Mouse (Mus musculus) forebrain, embryonic 15.5 days (tissue): ENCODE data around the gene Mtfr2. TPM values are rescaled to one million over a fixed set of nuclear protein-coding genes. Genes with fewer than 3 reads are reported as not detected.

Experiments used
- ATAC-seq: fragments of 200-750 bp; cut with Nextera tagmentation; replicated peaks from 2 replicates; pipeline ENCODE4 v1.8.0; 2017; ENCODE audit warnings: mild to moderate bottlenecking, moderate TSS enrichment, moderate library complexity
- H3K27ac ChIP-seq: fragments of 300-500 bp; sonication (generic); replicated peaks from 2 replicates; pipeline ENCODE4 v1.5.1; 2015; ENCODE audit warnings: mild to moderate bottlenecking, inconsistent platforms
- H3K27me3 ChIP-seq: fragments of 300-500 bp; sonication (generic); 2 replicates; pipeline ENCODE4 v1.6.1; 2015; ENCODE audit warnings: inconsistent platforms
- H3K36me3 ChIP-seq: fragments of 300-500 bp; sonication (generic); 2 replicates; pipeline ENCODE4 v1.6.1; 2015; ENCODE audit warnings: mild to moderate bottlenecking, inconsistent platforms
- H3K4me1 ChIP-seq: fragments of 300-500 bp; sonication (generic); 2 replicates; pipeline ENCODE4 v1.6.1; 2015; ENCODE audit warnings: inconsistent platforms
- H3K4me2 ChIP-seq: fragments of 300-500 bp; sonication (generic); replicated peaks from 2 replicates; pipeline ENCODE4 v1.6.1; 2015; ENCODE audit warnings: mild to moderate bottlenecking, inconsistent platforms
- H3K4me3 ChIP-seq: fragments of 300-500 bp; sonication (generic); 2 replicates; pipeline ENCODE4 v1.5.1; 2015; ENCODE audit warnings: mild to moderate bottlenecking, inconsistent platforms
- H3K9ac ChIP-seq: fragments of 300-500 bp; sonication (generic); replicated peaks from 2 replicates; pipeline ENCODE4 v1.6.1; 2015; ENCODE audit warnings: mild to moderate bottlenecking, inconsistent platforms
- H3K9me3 ChIP-seq: fragments of 300-500 bp; sonication (generic); 2 replicates; pipeline ENCODE4 v1.6.1; 2016; ENCODE audit warnings: inconsistent platforms
- WGBS: fragments of 180-500 bp; shearing (Covaris S2); methylation state at CpG from one replicate; pipeline ENCODE4 v1.1.7; 2015; ENCODE audit warnings: mixed read lengths; 5-methylcytosine and 5-hydroxymethylcytosine counted together
- polyA plus RNA-seq: library from polyadenylated mRNA; unstranded; fragments of >200 nt; fragmentation: Nextera tagmentation; extraction: Ambion mirVana; gene quantifications from 2 replicates; pipeline ENCODE4 v1.2.1, GENCODE M21; 2015

Mtfr2 gene
- polyA plus RNA-seq, 1 experiment from 2014 or later, result 1.3 TPM

GRCm38 (mm10) chr10:20390568-20390967 is 43.0 kb downstream of the Mtfr2 start:
- no peaks in the 10 kb centered on the region for H3K27me3 ChIP-seq
- no peak overlapping the region for H3K4me3 ChIP-seq
- H3K4me2 ChIP-seq, result no peak overlapping the region
- H3K4me1 ChIP-seq, result no peaks in the 10 kb centered on the region
- 69% methylated on average over 3 of the region's 3 CpGs for WGBS
- H3K9me3 ChIP-seq, result no peaks in the 10 kb centered on the region
- no peak overlapping the region for H3K27ac ChIP-seq
- no peak for ATAC-seq
- no peaks in the 10 kb centered on the region for H3K36me3 ChIP-seq
- no peak overlapping the region for H3K9ac ChIP-seq

- Histone ChIP-seq H3K27me3 (no peaks in the 10 kb centered on the region), H3K9ac (no peak overlapping the region), H3K27ac (no peak overlapping the region), H3K4me3 (no peak overlapping the region), H3K9me3 (no peaks in the 10 kb centered on the region), H3K36me3 (no peaks in the 10 kb centered on the region), H3K4me2 (no peak overlapping the region), H3K4me1 (no peaks in the 10 kb centered on the region)
- 77% methylated on average over 5 of the region's 5 CpGs for WGBS
- ATAC-seq, result no peak
Observed at GRCm38 (mm10) chr10:20394815-20395214, 47.2 kb downstream of the Mtfr2 start.

DNA sequence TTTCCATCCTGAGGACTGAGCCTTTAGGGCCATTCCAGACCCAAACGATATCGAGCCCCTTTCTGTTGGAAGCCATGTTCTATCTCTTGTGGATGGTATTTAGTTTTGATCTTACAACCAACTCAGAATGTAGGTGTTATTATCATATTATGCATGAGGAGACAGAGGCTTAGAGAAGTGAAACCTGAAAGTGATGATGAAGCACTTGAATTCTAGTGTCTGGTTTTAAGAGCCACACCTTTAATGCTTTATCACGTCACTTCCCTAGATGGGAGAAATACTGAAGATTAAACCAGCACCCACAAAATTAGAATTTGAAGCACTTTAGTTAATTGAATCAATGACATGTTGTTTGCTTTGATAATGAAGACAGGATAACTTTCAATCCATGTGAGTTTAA is 48.2 kb downstream of the Mtfr2 start:
- Histone ChIP-seq H3K4me2 (no peak overlapping the region), H3K27me3 (no peaks in the 10 kb centered on the region), H3K4me3 (no peak overlapping the region), H3K36me3 (no peaks in the 10 kb centered on the region), H3K9me3 (no peaks in the 10 kb centered on the region), H3K9ac (no peak overlapping the region), H3K4me1 (no peaks in the 10 kb centered on the region), H3K27ac (no peak overlapping the region)
- 93% methylated on average over 3 of the region's 3 CpGs for WGBS
- ATAC-seq, result no peak

GRCm38 (mm10) chr10:20398224-20398623 is 50.7 kb downstream of the Mtfr2 start:
- Histone ChIP-seq H3K9me3 (no peaks in the 10 kb centered on the region), H3K27me3 (no peaks in the 10 kb centered on the region), H3K4me2 (no peak overlapping the region), H3K27ac (no peak overlapping the region), H3K4me3 (no peak overlapping the region), H3K36me3 (no peaks in the 10 kb centered on the region), H3K4me1 (no peaks in the 10 kb centered on the region), H3K9ac (no peak overlapping the region)
- 69% methylated on average over 6 of the region's 6 CpGs for WGBS
- no peak for ATAC-seq

DNA sequence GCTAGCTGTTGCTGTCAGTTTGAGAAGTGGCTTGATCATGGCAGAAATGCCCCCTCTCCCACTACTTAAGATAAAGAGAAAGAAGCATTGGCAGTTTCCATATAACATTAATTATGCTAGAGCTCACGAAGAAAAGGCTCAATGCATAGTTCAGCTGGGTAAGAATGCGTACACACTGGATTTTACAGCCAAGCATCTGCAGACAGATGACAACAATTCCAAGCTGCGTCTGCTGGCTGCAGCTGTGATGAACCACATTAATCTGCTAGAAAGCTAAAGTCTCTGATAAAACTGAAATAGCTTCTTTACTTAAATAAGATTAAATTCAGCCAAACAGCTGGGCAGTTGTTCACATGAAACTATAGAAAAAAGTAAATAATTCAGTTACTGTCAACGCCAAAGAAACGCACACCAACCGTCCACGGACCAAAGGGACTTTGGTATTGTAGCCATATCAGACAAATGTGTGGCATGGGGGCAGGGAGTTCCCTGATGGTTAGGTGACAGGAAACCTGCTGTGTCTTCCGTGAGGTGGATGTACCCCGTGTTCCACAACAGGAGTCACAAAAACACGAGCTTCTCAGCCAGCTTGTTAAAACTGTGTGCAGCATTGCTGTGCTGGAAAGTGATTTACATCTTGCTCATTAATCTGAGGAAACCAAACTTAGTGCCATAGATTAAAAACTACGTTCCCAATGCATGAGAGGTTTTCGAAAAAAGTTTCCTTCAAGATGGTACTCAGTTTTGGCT is 51.2 kb downstream of the Mtfr2 start:
- H3K27me3 ChIP-seq, result no peaks in the 10 kb centered on the region
- ATAC-seq, result 0 out of 2 replicates have a peak, but pooled peaks have one; percentile 8
- no peak overlapping the region for H3K9ac ChIP-seq
- H3K4me2 ChIP-seq, result no peak overlapping the region
- no peaks in the 10 kb centered on the region for H3K4me1 ChIP-seq
- no peak overlapping the region for H3K4me3 ChIP-seq
- H3K27ac ChIP-seq, result no peak overlapping the region
- H3K9me3 ChIP-seq, result no peaks in the 10 kb centered on the region
- no peaks in the 10 kb centered on the region for H3K36me3 ChIP-seq
- 57% methylated on average over 12 of the region's 12 CpGs for WGBS

- H3K4me3 ChIP-seq, result no peak overlapping the region
- H3K9ac ChIP-seq, result no peak overlapping the region
- ATAC-seq, result no peak; the same call in 1 of the 2 replicates
- 76% methylated on average over 15 of the region's 15 CpGs for WGBS
- no peaks in the 10 kb centered on the region for H3K4me1 ChIP-seq
- H3K9me3 ChIP-seq, result no peaks in the 10 kb centered on the region
- 0 out of 2 replicates have a peak overlapping the region, but pooled peaks have one; percentile 10 for H3K4me2 ChIP-seq
- H3K36me3 ChIP-seq, result no peaks in the 10 kb centered on the region
- no peak overlapping the region for H3K27ac ChIP-seq
- no peaks in the 10 kb centered on the region for H3K27me3 ChIP-seq
Observed at GRCm38 (mm10) chr10:20400406-20400805, 52.8 kb downstream of the Mtfr2 start.

GRCm38 (mm10) chr10:20402941-20403340 is 55.4 kb downstream of the Mtfr2 start:
- Histone ChIP-seq H3K36me3 (no peaks in the 10 kb centered on the region), H3K4me1 (no peaks in the 10 kb centered on the region), H3K4me3 (no peak overlapping the region), H3K27me3 (no peaks in the 10 kb centered on the region), H3K9me3 (no peaks in the 10 kb centered on the region), H3K9ac (no peak overlapping the region), H3K4me2 (no peak overlapping the region), H3K27ac (no peak overlapping the region)
- WGBS, result 86% methylated on average over 5 of the region's 5 CpGs
- ATAC-seq, result no peak

GRCm38 (mm10) chr10:20405471-20405870 is 57.9 kb downstream of the Mtfr2 start:
- H3K36me3 ChIP-seq, result no peaks in the 10 kb centered on the region
- H3K27ac ChIP-seq, result no peak overlapping the region
- 86% methylated on average over 2 of the region's 2 CpGs for WGBS
- no peak overlapping the region for H3K4me3 ChIP-seq
- H3K4me1 ChIP-seq, result no peaks in the 10 kb centered on the region
- peak; percentile 75 for ATAC-seq
- H3K9me3 ChIP-seq, result no peaks in the 10 kb centered on the region
- no peaks in the 10 kb centered on the region for H3K27me3 ChIP-seq
- no peak overlapping the region for H3K9ac ChIP-seq
- H3K4me2 ChIP-seq, result no peak overlapping the region

GRCm38 (mm10) chr10:20408336-20408735 is 60.8 kb downstream of the Mtfr2 start:
- H3K4me1 ChIP-seq, result no peaks in the 10 kb centered on the region
- no peak overlapping the region for H3K4me3 ChIP-seq
- H3K9me3 ChIP-seq, result no peaks in the 10 kb centered on the region
- no peaks in the 10 kb centered on the region for H3K36me3 ChIP-seq
- H3K27me3 ChIP-seq, result no peaks in the 10 kb centered on the region
- no peak for ATAC-seq
- H3K9ac ChIP-seq, result no peak overlapping the region
- no peak overlapping the region for H3K4me2 ChIP-seq
- H3K27ac ChIP-seq, result no peak overlapping the region
- WGBS, result 93% methylated on average over 3 of the region's 3 CpGs

GRCm38 (mm10) chr10:20409181-20409580 is 61.6 kb downstream of the Mtfr2 start:
- Histone ChIP-seq H3K4me3 (no peak overlapping the region), H3K27me3 (no peaks in the 10 kb centered on the region), H3K36me3 (no peaks in the 10 kb centered on the region), H3K27ac (no peak overlapping the region), H3K9me3 (no peaks in the 10 kb centered on the region), H3K9ac (no peak overlapping the region), H3K4me1 (no peaks in the 10 kb centered on the region), H3K4me2 (no peak overlapping the region)
- 94% methylated on average over 10 of the region's 10 CpGs for WGBS
- no peak for ATAC-seq

Other genes with a start within 250 kb of the Mtfr2 start
- gene Map7, start 199.3 kb upstream of the Mtfr2 start, polyA plus RNA-seq, result 4.7 and 6.2 TPM in 2 replicates
- 133 and 134 TPM in 2 replicates for gene Bclaf1, start 35.3 kb upstream of the Mtfr2 start, polyA plus RNA-seq